Mouse (Mus musculus): Measurements from ENCODE around the gene Klhl35.

DNA sequence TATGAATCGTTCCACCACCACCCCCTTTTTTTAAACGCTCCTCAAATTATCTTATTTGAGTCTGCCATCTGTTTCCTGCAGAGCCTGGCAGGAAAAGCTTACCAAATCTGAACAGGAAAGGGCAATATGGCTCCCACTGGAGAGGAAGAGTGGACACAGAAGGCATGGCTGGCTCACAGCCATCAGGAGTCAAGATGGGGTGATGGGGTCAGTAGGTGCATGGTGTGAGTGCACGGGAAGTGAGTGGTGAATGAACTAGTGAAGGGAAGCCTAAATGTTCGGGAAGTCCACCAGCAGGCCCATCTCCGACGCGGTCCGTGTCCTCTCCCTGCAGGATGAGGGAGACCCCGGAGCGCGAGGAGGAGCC is 2.1 kb downstream of the Klhl35 start:
- TF ChIP-seq GATA1 (IDR thresholded peaks at IDR 0.05; ENCODE audit: borderline replicate concordance, low read length) = no peak; the same call in 2 of the 3 replicates
- TF ChIP-seq FLI1 (IDR thresholded peaks at IDR 0.05; ENCODE audit: low read length) = peak; percentile 32; the same call in 1 of the 2 replicates

Measured in megakaryocyte, embryonic 14.5 days (primary cell).